Mouse (Mus musculus) lung, embryonic 16.5 days (tissue): ENCODE measurements at regions not wholly inside any gene's neighbourhood (a gene's known extent, or its start where the extent isn't known, plus 50 kb on each side); places are given as distances from the start of the nearest gene placed in this dataset.
"Not testable (repeated sequence)": the region's sequence is repeated elsewhere in the genome, so short reads cannot be mapped to it uniquely, and the experiment has no call there.

Experiments
- ATAC-seq: fragments of 200-750 bp; cut with Nextera tagmentation; 2 replicates; pipeline ENCODE4 v1.8.0; 2017; ENCODE audit warnings: low read depth, mild to moderate bottlenecking, moderate library complexity
- H3K27ac ChIP-seq: fragments of 300-500 bp; sonication (generic); 2 replicates; pipeline ENCODE4 v1.5.1; 2014; ENCODE audit warnings: mild to moderate bottlenecking, control low read depth, low read length
- H3K27me3 ChIP-seq: fragments of 300-500 bp; sonication (generic); 2 replicates; pipeline ENCODE4 v1.6.1; 2014; ENCODE audit warnings: low read depth, low read length, mixed read lengths; ENCODE audit not compliant: control insufficient read depth, insufficient read depth
- H3K36me3 ChIP-seq: fragments of 300-500 bp; sonication (generic); 2 replicates; pipeline ENCODE4 v1.6.1; 2014; ENCODE audit warnings: low read length; ENCODE audit not compliant: control insufficient read depth, insufficient read depth
- H3K4me1 ChIP-seq: fragments of 300-500 bp; sonication (generic); replicated peaks from 2 replicates; pipeline ENCODE4 v1.6.1; 2014; ENCODE audit warnings: low read length, mixed read lengths; ENCODE audit not compliant: control insufficient read depth, insufficient read depth
- H3K4me2 ChIP-seq: fragments of 300-500 bp; sonication (generic); 2 replicates; pipeline ENCODE4 v1.6.1; 2014; ENCODE audit warnings: low read depth, low read length, control low read depth
- H3K4me3 ChIP-seq: fragments of 300-500 bp; sonication (generic); 2 replicates; pipeline ENCODE4 v1.5.1; 2014; ENCODE audit warnings: mild to moderate bottlenecking, low read length, control low read depth
- H3K9ac ChIP-seq: fragments of 300-500 bp; sonication (generic); 2 replicates; pipeline ENCODE4 v1.6.1; 2014; ENCODE audit warnings: low read length, control low read depth
- H3K9me3 ChIP-seq: fragments of 300-500 bp; sonication (generic); 2 replicates; pipeline ENCODE4 v1.6.1; 2016; ENCODE audit warnings: low read length; ENCODE audit not compliant: control insufficient read depth
- WGBS: fragments of 180-500 bp; shearing (Covaris S2); extraction: QIAGEN DNeasy Blood & Tissue Kit; methylation state at CpG from one replicate; pipeline ENCODE4 v1.1.7; 2014; 5-methylcytosine and 5-hydroxymethylcytosine counted together

GRCm38 (mm10) chr12:29353777-29354496 is 174.2 kb upstream of the Myt1l start:
- Histone ChIP-seq H3K27me3 (no peaks in the 10 kb centered on the region), H3K27ac (no peak overlapping the region), H3K4me1 (0 out of 2 replicates have a peak, but pooled peaks cover 3% of the 10 kb centered on the region), H3K36me3 (no peaks in the 10 kb centered on the region), H3K4me3 (no peak overlapping the region), H3K9me3 (no peaks in the 10 kb centered on the region), H3K9ac (no peak overlapping the region), H3K4me2 (no peak overlapping the region)
- ATAC-seq = no peak
- 52% methylated on average over 9 of the region's 11 CpGs for WGBS

GRCm38 (mm10) chr12:29354816-29355215 is 173.4 kb upstream of the Myt1l start:
- H3K9ac ChIP-seq = no peak overlapping the region
- 13% methylated on average over 5 of the region's 6 CpGs for WGBS
- no peaks in the 10 kb centered on the region for H3K36me3 ChIP-seq
- no peaks in the 10 kb centered on the region for H3K27me3 ChIP-seq
- H3K4me1 ChIP-seq = 0 out of 2 replicates have a peak, but pooled peaks cover 3% of the 10 kb centered on the region
- no peak for ATAC-seq
- no peaks in the 10 kb centered on the region for H3K9me3 ChIP-seq
- no peak overlapping the region for H3K27ac ChIP-seq
- no peak overlapping the region for H3K4me3 ChIP-seq
- no peak overlapping the region for H3K4me2 ChIP-seq

- Histone ChIP-seq H3K9ac (no peak overlapping the region), H3K27ac (no peak overlapping the region), H3K4me1 (0 out of 2 replicates have a peak, but pooled peaks cover 3% of the 10 kb centered on the region), H3K36me3 (no peaks in the 10 kb centered on the region), H3K27me3 (no peaks in the 10 kb centered on the region), H3K4me2 (no peak overlapping the region), H3K9me3 (no peaks in the 10 kb centered on the region), H3K4me3 (no peak overlapping the region)
- WGBS = 24% methylated on average over 11 of the region's 11 CpGs
- ATAC-seq = no peak
Measured at GRCm38 (mm10) chr12:29356681-29357397, 171.3 kb upstream of the Myt1l start.

DNA sequence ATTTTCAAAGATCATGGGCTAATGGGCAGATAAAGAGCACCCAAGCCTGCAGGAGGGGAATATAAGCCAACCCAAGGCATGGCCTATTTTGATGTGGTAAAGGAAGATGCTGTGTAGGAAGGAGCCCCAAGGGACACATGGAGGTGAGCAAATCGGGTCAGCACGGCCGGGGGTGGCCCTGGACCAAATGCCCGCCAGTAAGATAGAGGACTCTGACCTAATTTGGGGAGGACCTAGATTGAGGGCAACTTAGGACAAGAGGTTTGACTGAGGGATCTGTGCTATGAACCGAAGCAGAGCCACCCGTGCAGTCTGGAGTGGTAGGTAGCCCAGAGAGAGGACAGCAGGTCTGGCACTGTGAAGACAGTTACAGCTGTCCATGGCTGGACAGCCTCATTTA is 166.9 kb upstream of the Myt1l start:
- H3K27ac ChIP-seq = no peak overlapping the region
- no peak overlapping the region for H3K4me2 ChIP-seq
- no peaks in the 10 kb centered on the region for H3K27me3 ChIP-seq
- no peak for ATAC-seq
- no peak overlapping the region for H3K4me3 ChIP-seq
- WGBS = 87% methylated on average over 6 of the region's 6 CpGs
- no peaks in the 10 kb centered on the region for H3K9me3 ChIP-seq
- no peak overlapping the region for H3K9ac ChIP-seq
- no peaks in the 10 kb centered on the region for H3K36me3 ChIP-seq
- H3K4me1 ChIP-seq = no peaks in the 10 kb centered on the region

GRCm38 (mm10) chr12:29367741-29368106 is 160.5 kb upstream of the Myt1l start:
- not testable (repeated sequence) for H3K27ac ChIP-seq, H3K4me3 ChIP-seq, H3K4me1 ChIP-seq, ATAC-seq, H3K27me3 ChIP-seq, H3K9ac ChIP-seq, H3K36me3 ChIP-seq, H3K9me3 ChIP-seq
- H3K4me2 ChIP-seq = peak overlapping the region; percentile 45; the same call in 1 of the 2 replicates
- 31% methylated on average over 3 of the region's 3 CpGs for WGBS

GRCm38 (mm10) chr12:29368107-29368819 is 159.9 kb upstream of the Myt1l start:
- Histone ChIP-seq H3K27ac (no peak overlapping the region), H3K27me3 (no peaks in the 10 kb centered on the region), H3K4me2 (peak overlapping the region; percentile 45), H3K9ac (no peak overlapping the region), H3K36me3 (no peaks in the 10 kb centered on the region), H3K4me1 (peaks cover 3% of the 10 kb centered on the region; the same call in 1 of the 2 replicates), H3K4me3 (peak overlapping the region; percentile 9; the same call in 1 of the 2 replicates), H3K9me3 (no peaks in the 10 kb centered on the region)
- WGBS = 13% methylated on average over 19 of the region's 19 CpGs
- peak; percentile 17; the same call in 1 of the 2 replicates for ATAC-seq

- Histone ChIP-seq H3K36me3 (no peaks in the 10 kb centered on the region), H3K4me3 (no peak overlapping the region), H3K9ac (no peak overlapping the region), H3K27ac (no peak overlapping the region), H3K9me3 (no peaks in the 10 kb centered on the region), H3K27me3 (no peaks in the 10 kb centered on the region), H3K4me2 (peak overlapping the region; percentile 45; the same call in 1 of the 2 replicates), H3K4me1 (peaks cover 3% of the 10 kb centered on the region; the same call in 1 of the 2 replicates)
- WGBS = 36% methylated on average over 5 of the region's 5 CpGs
- ATAC-seq = no peak
Measured at GRCm38 (mm10) chr12:29368820-29369175, 159.4 kb upstream of the Myt1l start.

- H3K4me3 ChIP-seq = no peak overlapping the region
- H3K27me3 ChIP-seq = no peaks in the 10 kb centered on the region
- 81% methylated on average over 5 of the region's 5 CpGs for WGBS
- H3K4me2 ChIP-seq = no peak overlapping the region
- no peaks in the 10 kb centered on the region for H3K36me3 ChIP-seq
- no peak overlapping the region for H3K27ac ChIP-seq
- no peaks in the 10 kb centered on the region for H3K9me3 ChIP-seq
- H3K4me1 ChIP-seq = no peaks in the 10 kb centered on the region
- ATAC-seq = no peak
- H3K9ac ChIP-seq = no peak overlapping the region
Measured at GRCm38 (mm10) chr12:29391756-29392155, 136.4 kb upstream of the Myt1l start.

DNA sequence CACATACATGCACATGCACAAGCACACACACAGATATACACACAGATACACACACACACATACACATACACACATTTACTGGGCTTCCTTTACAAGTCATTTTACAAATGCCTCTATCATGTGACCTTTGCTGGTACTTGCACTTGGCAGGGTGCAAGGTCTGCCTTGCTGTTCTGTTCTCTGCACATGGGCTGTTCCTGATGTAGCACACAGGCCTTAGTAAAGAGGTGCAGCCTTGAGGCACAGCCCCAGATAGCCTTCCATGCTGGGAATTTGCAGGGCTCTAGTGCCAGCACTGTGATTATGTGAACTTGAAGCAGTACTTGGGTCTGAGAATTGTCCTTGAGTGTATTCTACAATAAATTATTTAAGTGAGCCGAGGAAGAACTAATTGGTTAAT is 133.9 kb upstream of the Myt1l start:
- no peak overlapping the region for H3K4me3 ChIP-seq
- H3K36me3 ChIP-seq = no peaks in the 10 kb centered on the region
- 79% methylated on average over 1 of the region's 1 CpGs for WGBS
- no peaks in the 10 kb centered on the region for H3K27me3 ChIP-seq
- no peaks in the 10 kb centered on the region for H3K4me1 ChIP-seq
- H3K9ac ChIP-seq = no peak overlapping the region
- no peak overlapping the region for H3K27ac ChIP-seq
- H3K9me3 ChIP-seq = no peaks in the 10 kb centered on the region
- H3K4me2 ChIP-seq = no peak overlapping the region
- no peak for ATAC-seq
